Mouse (Mus musculus): ENCODE results near the gene Kcnj6.

Kcnj6 gene

GRCm38 (mm10) chr16:94997340-94997849 is at the start of gene Kcnj6:
Gene Kcnj6, minus strand, starts transcription at chr16:94997701.
- DNase-seq (ENCODE audit: low spot score) = peak; percentile 79

GRCm38 (mm10) chr16:95009937-95010336 is 12.4 kb upstream of the Kcnj6 start:
- DNase-seq (ENCODE audit: low spot score) = no peak

DNA sequence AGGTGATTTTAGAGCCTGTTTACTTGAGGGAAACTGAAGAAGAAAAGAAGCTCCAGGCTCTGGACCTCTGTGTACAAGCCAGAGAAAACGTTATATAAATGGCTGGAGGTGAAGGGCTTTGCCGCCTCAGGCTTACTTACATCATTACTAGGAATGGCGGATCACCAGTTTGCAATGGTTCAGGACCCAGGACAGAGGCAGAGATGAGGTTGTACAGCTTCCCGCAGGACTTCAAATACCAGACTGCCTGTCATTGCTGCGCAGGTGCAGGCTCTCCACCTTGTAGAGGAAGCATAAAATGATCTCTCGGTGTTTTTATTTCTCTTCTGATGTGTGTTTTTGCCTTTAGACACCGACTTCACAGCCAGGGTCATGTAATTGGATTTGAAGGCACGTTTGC is 7.1 kb upstream of the Kcnj6 start:
- DNase-seq (ENCODE audit: low spot score) = peak; percentile 65

- DNase-seq (ENCODE audit: low spot score) = no peak
These were observed 2.0 kb upstream of the Kcnj6 start for GRCm38 (mm10) chr16:94999551-94999950.

DNA sequence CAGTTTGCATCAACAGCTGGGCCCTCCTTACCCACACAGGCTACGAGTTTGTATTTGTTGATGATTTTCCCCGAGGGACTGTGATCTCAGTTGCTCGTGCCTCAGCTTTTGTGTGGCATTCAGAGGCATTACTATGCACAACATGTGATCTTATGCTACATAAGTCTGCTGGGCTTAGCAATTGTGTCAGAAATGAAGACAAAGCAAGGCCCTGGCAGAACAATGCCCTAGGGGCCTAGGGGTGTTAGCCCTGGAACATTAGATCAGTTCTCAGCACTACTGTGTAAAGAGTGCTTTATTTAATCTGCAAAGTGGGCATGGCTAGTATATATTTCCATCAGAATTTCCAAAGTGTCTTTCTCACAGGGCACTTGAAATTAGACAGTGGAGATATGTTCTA is 1.5 kb upstream of the Kcnj6 start:
- DNase-seq (ENCODE audit: low spot score) = no peak

GRCm38 (mm10) chr16:94996791-94997281 is 665 bp downstream of the Kcnj6 start:
- DNase-seq (ENCODE audit: low spot score) = no peak

DNA sequence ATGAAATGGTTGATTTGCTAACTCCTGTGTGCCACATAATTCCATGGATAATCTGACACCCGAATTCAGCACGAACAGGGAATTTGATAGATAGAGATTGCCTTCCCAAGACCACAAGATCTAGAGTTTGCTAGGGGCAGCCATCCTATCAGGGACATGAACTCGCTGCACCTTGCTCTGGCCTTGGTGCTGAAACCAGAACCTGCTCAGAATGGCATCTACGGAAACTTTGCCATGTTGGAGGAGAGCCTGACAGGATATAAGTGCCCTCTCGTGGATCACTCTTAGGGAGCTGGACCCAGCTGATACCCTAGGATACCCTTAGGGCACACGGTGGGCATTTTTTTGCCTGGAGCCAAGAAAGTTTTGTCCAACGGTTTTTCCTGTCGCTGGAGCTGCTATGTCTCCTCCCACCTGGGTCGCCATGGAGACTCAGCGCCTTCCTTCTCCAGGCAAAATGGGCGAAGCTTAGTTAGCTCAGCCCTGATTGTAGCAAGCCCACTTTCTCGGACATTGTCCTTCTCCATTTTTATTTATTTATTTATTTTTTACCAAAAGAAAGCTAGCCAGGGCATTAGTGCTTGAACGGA is 1.9 kb downstream of the Kcnj6 start:
- peak; percentile 77 for DNase-seq (ENCODE audit: low spot score)

DNA sequence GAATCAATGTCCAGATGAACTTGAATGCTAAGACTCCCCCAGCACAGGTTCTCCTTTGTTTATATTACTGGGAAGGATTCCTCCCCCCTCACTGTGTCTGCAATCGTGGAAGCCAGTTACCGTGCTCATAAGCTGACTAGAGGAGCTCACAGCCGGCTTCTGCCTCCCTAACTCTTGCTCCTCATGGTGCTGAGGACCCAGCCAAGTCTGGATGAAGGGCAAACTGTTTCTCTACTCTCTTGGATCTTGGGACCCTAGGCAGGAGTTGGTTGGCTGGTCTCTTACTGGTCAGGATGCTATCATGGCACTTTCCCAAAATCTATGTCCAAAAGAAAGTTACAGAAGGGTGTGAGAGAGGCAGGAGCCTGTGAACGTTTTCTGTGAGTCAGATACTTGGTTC is 2.6 kb downstream of the Kcnj6 start:
- no peak for DNase-seq (ENCODE audit: low spot score)

DNA sequence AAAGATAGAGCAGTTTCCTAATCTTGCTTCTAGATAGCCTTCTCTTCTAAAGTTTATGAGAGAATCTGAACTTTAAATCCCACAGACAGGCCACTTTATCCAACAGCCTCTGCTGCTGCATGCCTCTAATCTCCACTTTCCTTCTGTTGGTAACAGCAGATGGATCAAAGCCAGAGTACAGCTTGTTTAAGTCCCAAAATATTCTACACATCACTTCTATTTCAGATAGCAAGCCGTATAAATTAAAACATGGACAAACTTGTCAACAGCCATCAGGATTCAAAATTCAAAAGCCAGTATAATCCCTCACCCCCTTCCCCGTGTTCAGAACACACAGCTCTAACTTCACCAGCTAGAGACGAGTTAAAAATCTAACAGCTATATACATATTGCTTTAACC is 3.4 kb downstream of the Kcnj6 start:
- DNase-seq (ENCODE audit: low spot score) = no peak

GRCm38 (mm10) chr16:94990114-94990513 is 7.4 kb downstream of the Kcnj6 start:
- DNase-seq (ENCODE audit: low spot score) = no peak

DNA sequence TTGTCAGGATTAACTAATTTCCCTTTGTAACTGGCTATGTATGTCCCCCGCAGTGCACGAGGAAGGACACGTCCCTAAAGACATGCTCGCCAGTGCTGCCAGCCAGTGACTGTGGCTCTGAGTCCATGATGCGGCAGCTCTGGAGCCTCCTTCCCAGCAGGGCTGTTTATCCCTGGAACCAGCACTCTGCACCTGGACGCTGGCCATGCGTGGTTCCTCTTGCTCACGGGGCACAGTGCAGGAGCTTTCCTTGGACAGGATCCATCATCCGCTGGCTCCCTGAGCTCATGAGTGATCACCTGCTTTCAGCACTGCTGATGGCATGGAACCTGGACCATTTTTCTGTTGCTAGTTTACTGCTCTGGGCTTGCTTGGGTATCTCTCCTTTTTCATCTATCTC is 10.8 kb downstream of the Kcnj6 start:
- no peak for DNase-seq (ENCODE audit: low spot score)

DNA sequence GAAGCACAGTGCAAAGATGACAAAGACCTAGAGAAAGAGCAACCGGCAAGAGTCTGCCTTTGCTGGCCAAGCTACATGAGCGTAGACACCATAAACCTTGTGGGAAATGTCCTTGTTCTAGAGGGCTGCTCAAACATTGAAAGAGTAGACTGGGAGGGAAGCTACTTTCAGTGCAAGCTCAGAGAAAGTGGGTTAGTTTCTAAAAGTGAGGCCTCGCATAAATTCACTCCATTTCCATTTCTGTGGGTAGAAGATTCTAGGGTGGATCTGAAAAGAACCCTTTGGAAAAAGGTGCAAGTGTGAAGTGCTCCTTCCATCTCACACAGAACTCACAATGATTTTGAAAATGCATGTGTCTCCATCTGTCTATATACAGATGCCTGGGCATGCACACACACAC is 13.2 kb downstream of the Kcnj6 start:
- DNase-seq (ENCODE audit: low spot score) = no peak

DNA sequence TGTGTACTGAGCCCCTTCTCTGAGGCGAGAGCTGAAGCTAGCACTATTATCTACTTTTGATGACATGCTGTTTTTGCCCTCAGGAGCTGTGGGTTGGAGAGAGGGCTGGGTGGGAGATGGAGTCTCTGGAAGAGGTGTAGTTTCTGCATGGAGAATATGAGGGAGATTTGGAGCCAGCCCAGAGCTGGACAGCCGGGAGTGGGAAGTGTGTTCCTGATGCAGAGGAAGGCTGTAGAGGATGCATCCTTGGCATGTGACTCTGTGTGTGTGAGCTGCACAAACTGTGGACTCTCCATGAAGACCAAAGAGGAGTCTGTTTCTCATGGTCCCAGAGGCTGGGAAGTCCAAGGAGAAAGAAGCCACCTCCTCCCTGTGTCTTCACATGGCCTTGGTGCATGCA is 17.1 kb downstream of the Kcnj6 start:
- DNase-seq (ENCODE audit: low spot score) = no peak

DNA sequence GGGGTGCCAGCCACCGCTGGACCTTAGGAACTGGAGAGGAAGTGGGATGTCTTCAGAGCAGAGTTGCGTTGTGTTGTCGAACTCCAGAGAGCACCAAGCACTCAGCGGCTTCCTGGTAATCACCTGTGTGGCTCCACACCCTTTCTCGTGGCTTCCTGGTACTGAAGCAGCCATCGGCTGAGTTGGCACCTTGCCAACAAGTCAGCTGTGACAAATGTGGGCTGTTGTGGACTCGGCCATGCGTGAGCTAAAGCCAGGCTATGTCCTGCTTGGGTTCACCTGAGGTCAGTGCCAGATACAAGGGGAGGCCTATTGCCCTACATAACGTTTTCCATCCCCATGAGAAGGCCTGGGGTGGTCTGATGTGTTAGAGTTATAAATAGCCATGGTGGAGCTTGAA is 18.0 kb downstream of the Kcnj6 start:
- peak; percentile 75 for DNase-seq (ENCODE audit: low spot score)

- DNase-seq (ENCODE audit: low spot score) = peak; percentile 83
These were observed 25.2 kb downstream of the Kcnj6 start for GRCm38 (mm10) chr16:94972080-94972855.

- DNase-seq (ENCODE audit: low spot score) = no peak
These were observed 28.6 kb downstream of the Kcnj6 start for GRCm38 (mm10) chr16:94968941-94969340.

DNA sequence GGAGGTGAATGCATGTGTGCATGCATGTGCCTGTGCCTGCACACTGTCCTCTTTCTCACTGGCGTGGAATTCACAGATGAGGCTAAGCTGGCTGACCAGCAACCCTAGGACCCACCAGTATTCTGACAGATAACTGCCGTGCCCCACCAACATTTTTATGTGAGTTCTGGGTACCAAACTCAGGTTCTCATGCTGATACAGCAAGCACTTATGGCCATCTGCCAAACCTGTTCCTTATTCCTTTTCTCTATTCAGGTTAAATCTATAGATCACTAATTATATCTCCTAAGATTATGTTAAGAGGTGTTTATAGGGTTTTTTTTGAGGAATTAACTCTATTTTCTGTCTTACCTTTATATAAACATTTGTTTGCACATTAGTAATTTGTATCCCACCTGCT is 29.0 kb downstream of the Kcnj6 start:
- DNase-seq (ENCODE audit: low spot score) = no peak

GRCm38 (mm10) chr16:94957156-94957828 is 40.2 kb downstream of the Kcnj6 start:
- no peak for DNase-seq (ENCODE audit: low spot score)

- DNase-seq (ENCODE audit: low spot score) = no peak
These were observed 41.1 kb downstream of the Kcnj6 start for GRCm38 (mm10) chr16:94956410-94956809.

GRCm38 (mm10) chr16:94953294-94953693 is 44.2 kb downstream of the Kcnj6 start:
- no peak for DNase-seq (ENCODE audit: low spot score)

DNA sequence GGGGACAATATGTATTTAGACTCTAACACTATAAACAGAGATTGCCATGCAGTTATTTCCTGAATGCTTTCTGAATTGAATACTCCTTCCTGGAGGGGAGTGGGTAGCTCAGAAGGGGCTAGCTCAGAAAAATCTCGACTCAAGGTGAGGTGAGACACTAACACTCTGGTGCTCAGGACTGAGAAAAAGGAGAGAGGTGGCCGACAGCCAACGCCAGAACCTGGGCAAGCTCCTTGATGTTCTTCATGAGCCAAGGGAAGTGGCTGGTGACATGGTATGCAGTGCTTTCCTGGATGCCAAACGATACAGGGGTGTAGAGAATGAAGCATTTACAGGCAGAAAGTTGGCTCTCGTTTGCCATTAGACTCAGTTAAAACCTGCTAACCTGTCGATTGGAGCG is 48.3 kb downstream of the Kcnj6 start:
- DNase-seq (ENCODE audit: low spot score) = no peak

DNA sequence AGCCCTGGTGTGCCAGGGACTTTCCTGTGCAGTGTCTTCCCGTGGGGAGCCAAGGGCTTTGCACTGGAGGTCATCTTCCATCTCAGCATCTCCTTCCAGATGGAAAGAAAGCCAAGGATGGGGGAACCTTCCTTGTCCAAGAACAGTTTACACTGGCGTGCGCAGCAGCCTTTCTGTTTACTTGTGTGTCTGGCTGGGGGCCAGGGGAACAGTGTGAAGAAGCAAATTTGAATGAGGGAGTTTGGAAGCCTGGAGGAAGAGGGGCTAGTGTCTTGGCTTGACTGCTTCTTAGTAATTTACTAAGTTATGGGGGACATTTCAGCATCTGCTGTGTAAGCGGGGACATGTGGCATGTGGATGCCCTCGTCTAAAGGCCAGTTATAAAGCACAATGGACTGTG is 50.7 kb downstream of the Kcnj6 start:
- DNase-seq (ENCODE audit: low spot score) = no peak

GRCm38 (mm10) chr16:94932702-94933101 is 64.8 kb downstream of the Kcnj6 start:
- DNase-seq (ENCODE audit: low spot score) = no peak
